Mouse (Mus musculus) olfactory bulb, adult 2 months (tissue): ENCODE results near the gene Ngp. TPM values are rescaled to one million over a fixed set of nuclear protein-coding genes. Genes with fewer than 3 reads are reported as not detected.

Experiments
- H3K27ac ChIP-seq: fragments of 200-500 bp; 2 replicates; pipeline ENCODE4 v1.5.1; 2012; ENCODE audit warnings: low read depth, low read length; ENCODE audit not compliant: insufficient read depth
- H3K4me1 ChIP-seq: fragments of 200-500 bp; 2 replicates; pipeline ENCODE4 v1.6.1; 2012; ENCODE audit warnings: low read length; ENCODE audit not compliant: control insufficient read depth, insufficient read depth
- H3K4me3 ChIP-seq: fragments of 200-500 bp; 2 replicates; pipeline ENCODE4 v1.5.1; 2012; ENCODE audit warnings: mild to moderate bottlenecking, low read depth, low read length, moderate library complexity; ENCODE audit not compliant: insufficient read depth
- CTCF ChIP-seq: fragments of 200-500 bp; IDR thresholded peaks from 2 replicates; pipeline ENCODE4 v1.5.1; 2012; ENCODE audit warnings: low read depth, mild to moderate bottlenecking, low read length, moderate library complexity; ENCODE audit not compliant: insufficient read depth
- POLR2A ChIP-seq: fragments of 200-500 bp; IDR thresholded peaks from 2 replicates; pipeline ENCODE4 v1.6.1; 2012; ENCODE audit warnings: mild to moderate bottlenecking, low read depth, low read length, moderate library complexity; ENCODE audit not compliant: insufficient read depth
- WGBS: fragments of 180-500 bp; shearing (Covaris S2); methylation state at CpG from one replicate; pipeline ENCODE4 v1.1.7; 2018; 5-methylcytosine and 5-hydroxymethylcytosine counted together
- polyA plus RNA-seq: library from polyadenylated mRNA; stranded (reverse); fragments of >200 nt; gene quantifications from 2 replicates; pipeline ENCODE4 v1.2.4, GENCODE M21; 2012; ENCODE audit warnings: low replicate concordance; ENCODE audit not compliant: missing spikeins, insufficient read depth, insufficient read length

Ngp gene
- polyA plus RNA-seq, 1 experiment, result not detected

- Histone ChIP-seq H3K27ac (no peak overlapping the region), H3K4me1 (peaks cover 4% of the 10 kb centered on the region), H3K4me3 (no peak overlapping the region)
- WGBS, result 78% methylated on average over 3 of the region's 3 CpGs
- TF ChIP-seq CTCF (no peak), POLR2A (no peak)
Observed at GRCm38 (mm10) chr9:110452523-110452922, 33.0 kb downstream of the Ngp start.

- Histone ChIP-seq H3K4me3 (no peak overlapping the region), H3K27ac (no peak overlapping the region), H3K4me1 (no peaks in the 10 kb centered on the region)
- 80% methylated on average over 3 of the region's 3 CpGs for WGBS
- TF ChIP-seq CTCF (no peak), POLR2A (no peak)
Observed at GRCm38 (mm10) chr9:110457926-110458325, 38.4 kb downstream of the Ngp start.

GRCm38 (mm10) chr9:110459145-110459727 is 39.7 kb downstream of the Ngp start:
- WGBS, result 81% methylated on average over 2 of the region's 2 CpGs
- Histone ChIP-seq H3K27ac (no peak overlapping the region), H3K4me3 (no peak overlapping the region), H3K4me1 (no peaks in the 10 kb centered on the region)
- TF ChIP-seq CTCF, result no peak
- no peak for TF ChIP-seq POLR2A

- TF ChIP-seq POLR2A (no peak), CTCF (no peak)
- WGBS, result 88% methylated on average over 18 of the region's 18 CpGs
- no peaks in the 10 kb centered on the region for H3K4me1 ChIP-seq
- no peak overlapping the region for H3K4me3 ChIP-seq
- no peak overlapping the region for H3K27ac ChIP-seq
Observed at GRCm38 (mm10) chr9:110460884-110461815, 41.6 kb downstream of the Ngp start.

- no peak overlapping the region for H3K27ac ChIP-seq
- no peaks in the 10 kb centered on the region for H3K4me1 ChIP-seq
- no peak overlapping the region for H3K4me3 ChIP-seq
- TF ChIP-seq POLR2A, result no peak
- no peak for TF ChIP-seq CTCF
- WGBS, result 84% methylated on average over 7 of the region's 7 CpGs
Observed at GRCm38 (mm10) chr9:110462321-110462720, 42.8 kb downstream of the Ngp start.

- H3K27ac ChIP-seq, result no peak overlapping the region
- no peaks in the 10 kb centered on the region for H3K4me1 ChIP-seq
- TF ChIP-seq POLR2A (no peak), CTCF (no peak)
- H3K4me3 ChIP-seq, result no peak overlapping the region
- WGBS, result 67% methylated on average over 6 of the region's 6 CpGs
Observed at GRCm38 (mm10) chr9:110463983-110464591, 44.5 kb downstream of the Ngp start.

GRCm38 (mm10) chr9:110465336-110465735 is 45.8 kb downstream of the Ngp start:
- Histone ChIP-seq H3K4me1 (no peaks in the 10 kb centered on the region; the same call in 1 of the 2 replicates), H3K27ac (no peak overlapping the region), H3K4me3 (no peak overlapping the region)
- WGBS, result 93% methylated on average over 6 of the region's 6 CpGs
- no peak for TF ChIP-seq CTCF
- no peak for TF ChIP-seq POLR2A

GRCm38 (mm10) chr9:110466179-110466578 is 46.6 kb downstream of the Ngp start:
- H3K4me1 ChIP-seq, result no peaks in the 10 kb centered on the region; the same call in 1 of the 2 replicates
- no peak for TF ChIP-seq POLR2A
- no peak for TF ChIP-seq CTCF
- no peak overlapping the region for H3K4me3 ChIP-seq
- 86% methylated on average over 3 of the region's 3 CpGs for WGBS
- H3K27ac ChIP-seq, result no peak overlapping the region

Other genes starting within 250 kb of the Ngp start
- 129 TPM in 1 of 2 replicates, not detected in the other for gene Cspg5, start 176.0 kb upstream of the Ngp start, polyA plus RNA-seq
- not detected in 2 replicates for gene Elp6, start 114.6 kb upstream of the Ngp start, polyA plus RNA-seq
- gene Scap, start 86.5 kb upstream of the Ngp start, polyA plus RNA-seq, result not detected in 2 replicates
- not detected in 2 replicates for gene Ptpn23, start 11.5 kb upstream of the Ngp start, polyA plus RNA-seq
- gene Klhl18, start 56.9 kb downstream of the Ngp start, polyA plus RNA-seq, result not detected in 2 replicates
- not detected in 2 replicates for gene Kif9, start 57.2 kb downstream of the Ngp start, polyA plus RNA-seq
- gene Setd2, start 112.8 kb downstream of the Ngp start, polyA plus RNA-seq, result 420 TPM in 1 of 2 replicates, not detected in the other
- not detected in 2 replicates for gene Nradd, start 204.7 kb downstream of the Ngp start, polyA plus RNA-seq
- gene Nbeal2, start 234.4 kb downstream of the Ngp start, polyA plus RNA-seq, result not detected in 2 replicates
- not detected in 2 replicates for gene Ccdc12, start 236.8 kb downstream of the Ngp start, polyA plus RNA-seq